Mouse (Mus musculus) spleen, postnatal 4 days (tissue): ENCODE measurements around the gene Medag.

ENCODE experiments used
- DNase-seq, 2 experiments: peaks; one replicate each; pipeline ENCODE4 v3.0.0; 2022; ENCODE audit warnings: low spot score in 2 of 2

Gene Medag

GRCm38 (mm10) chr5:149428810-149429255 lies 17.3 kb downstream of the Medag start:
- peak in 1 of 2 experiments; percentile 69 for DNase-seq

- DNase-seq = no peak
These were observed 18.0 kb downstream of the Medag start for GRCm38 (mm10) chr5:149429541-149429940.

- DNase-seq = no peak
These were observed 19.4 kb downstream of the Medag start for GRCm38 (mm10) chr5:149430943-149431342.

GRCm38 (mm10) chr5:149433618-149434017 lies 22.1 kb downstream of the Medag start:
- DNase-seq = no peak

- no peak for DNase-seq
These were observed 22.7 kb downstream of the Medag start for GRCm38 (mm10) chr5:149434141-149434690.

- DNase-seq = no peak
These were observed 25.0 kb downstream of the Medag start for GRCm38 (mm10) chr5:149436541-149436940.

- DNase-seq = no peak
These were observed 25.6 kb downstream of the Medag start for GRCm38 (mm10) chr5:149437150-149437549.

GRCm38 (mm10) chr5:149439531-149440179 lies 28.1 kb downstream of the Medag start, which contains the start of gene Tex26:
Tex26 (plus strand) TSS chr5:149439660.
- DNase-seq = peak in 1 of 2 experiments; percentile 26

- no peak for DNase-seq
These were observed 28.6 kb downstream of the Medag start for GRCm38 (mm10) chr5:149440180-149440573.

GRCm38 (mm10) chr5:149441646-149442276 lies 30.2 kb downstream of the Medag start:
- DNase-seq = no peak

GRCm38 (mm10) chr5:149442277-149442660 lies 30.7 kb downstream of the Medag start:
- DNase-seq = no peak

GRCm38 (mm10) chr5:149444451-149444850 lies 32.9 kb downstream of the Medag start:
- no peak for DNase-seq

- DNase-seq = no peak
These were observed 34.9 kb downstream of the Medag start for GRCm38 (mm10) chr5:149446495-149446894.

- DNase-seq = no peak
These were observed 36.2 kb downstream of the Medag start for GRCm38 (mm10) chr5:149447733-149448132.

- no peak for DNase-seq
These were observed 37.9 kb downstream of the Medag start for GRCm38 (mm10) chr5:149449406-149449805.

GRCm38 (mm10) chr5:149451209-149451681 lies 39.7 kb downstream of the Medag start:
- no peak for DNase-seq

- DNase-seq = peak; percentile 51 to 87
These were observed 42.7 kb downstream of the Medag start for GRCm38 (mm10) chr5:149454281-149454680.

- DNase-seq = no peak
These were observed 45.0 kb downstream of the Medag start for GRCm38 (mm10) chr5:149456544-149456943.

- no peak for DNase-seq
These were observed 50.5 kb downstream of the Medag start for GRCm38 (mm10) chr5:149462071-149462470.

GRCm38 (mm10) chr5:149465305-149465704 lies 53.8 kb downstream of the Medag start:
- no peak for DNase-seq

- no peak for DNase-seq
These were observed 62.6 kb downstream of the Medag start for GRCm38 (mm10) chr5:149474142-149474541.

- no peak for DNase-seq
These were observed 63.3 kb downstream of the Medag start for GRCm38 (mm10) chr5:149474701-149475468.
